Mouse (Mus musculus): ENCODE measurements around the gene Traf5. TPM values are rescaled to one million over a fixed set of nuclear protein-coding genes. Genes with fewer than 3 reads are reported as not detected.
A peak's percentile ranks its signal among the peaks of the same experiment; 100 is the strongest.

Traf5 gene
- polyA plus RNA-seq, 1 experiment from 2014 or later, result 7.8 TPM

DNA sequence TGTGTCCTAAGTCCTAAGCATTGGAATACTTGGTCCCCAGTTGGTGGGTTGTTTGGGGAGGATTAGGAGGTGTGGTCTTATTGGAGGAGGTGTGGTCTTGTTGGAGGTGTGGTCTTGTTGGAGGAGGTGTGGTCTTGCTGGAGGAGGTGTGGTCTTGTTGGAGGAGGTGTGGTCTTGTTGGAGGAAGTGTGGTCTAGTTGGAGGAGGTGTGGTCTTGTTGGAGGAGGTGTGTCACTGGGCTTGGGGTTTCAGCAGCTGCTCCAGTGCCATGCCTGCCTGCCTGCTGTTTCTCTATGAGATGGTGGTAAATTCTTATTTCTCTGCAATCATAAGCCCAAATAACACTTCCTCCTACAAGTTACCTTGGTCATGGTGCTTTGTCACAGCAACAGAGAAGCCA, 93.3 kb downstream of the Traf5 start:
- H3K4me3 ChIP-seq (ENCODE audit: low read depth, low read length), result no peak overlapping the region
- H3K9me3 ChIP-seq (replicated peaks; ENCODE audit: control insufficient read depth, low read length), result no peaks in the 10 kb centered on the region
- no peaks in the 10 kb centered on the region for H3K27me3 ChIP-seq (ENCODE audit: control insufficient read depth, insufficient read depth, low read length)
- H3K4me2 ChIP-seq (ENCODE audit: low read depth, low read length), result no peak overlapping the region
- no peak overlapping the region for H3K9ac ChIP-seq (replicated peaks; ENCODE audit: low read length)
- no peak overlapping the region for H3K27ac ChIP-seq (replicated peaks; ENCODE audit: low read depth, low read length)
- DNase-seq (ENCODE audit: low spot score), result no peak
- H3K4me1 ChIP-seq (ENCODE audit: control insufficient read depth, insufficient read depth, low read length), result no peaks in the 10 kb centered on the region
- H3K36me3 ChIP-seq (replicated peaks; ENCODE audit: control insufficient read depth, insufficient read depth, low read depth, low read length), result no peaks in the 10 kb centered on the region
- no peak for ATAC-seq (replicated peaks; ENCODE audit: insufficient number of reproducible peaks, low FRiP score, low TSS enrichment, low read depth)

DNA sequence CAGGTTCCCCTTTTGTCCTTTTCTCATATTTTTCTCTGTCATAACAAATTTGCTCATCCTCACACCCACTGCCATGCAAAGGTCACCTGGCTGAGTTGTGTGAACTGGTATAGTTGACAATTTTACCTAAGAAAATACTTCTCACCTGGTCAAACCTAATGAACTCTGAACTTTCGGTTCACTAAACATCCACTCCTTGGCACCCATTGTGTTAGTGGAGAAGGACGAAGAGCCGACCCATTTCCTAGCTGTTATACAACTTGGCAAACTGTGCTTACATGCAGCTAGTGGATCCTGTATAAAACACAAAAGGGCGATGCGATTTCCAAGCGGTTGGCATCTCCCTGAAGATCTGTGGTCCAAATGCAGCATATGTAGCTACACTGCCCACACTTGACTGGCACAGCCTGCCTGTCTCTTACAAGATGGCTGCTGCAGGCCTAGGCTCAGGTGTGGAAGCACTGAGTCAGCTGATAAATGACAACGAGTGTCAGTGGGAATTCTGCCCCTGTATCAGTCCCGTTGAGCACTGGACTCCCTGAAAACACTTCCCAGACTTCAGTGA, 95.7 kb downstream of the Traf5 start:
- Histone ChIP-seq H3K4me2 (ENCODE audit: low read depth, low read length) (no peak overlapping the region), H3K4me1 (ENCODE audit: control insufficient read depth, insufficient read depth, low read length) (no peaks in the 10 kb centered on the region), H3K36me3 (replicated peaks; ENCODE audit: control insufficient read depth, insufficient read depth, low read depth, low read length) (no peaks in the 10 kb centered on the region), H3K9ac (replicated peaks; ENCODE audit: low read length) (no peak overlapping the region), H3K27ac (replicated peaks; ENCODE audit: low read depth, low read length) (no peak overlapping the region), H3K9me3 (replicated peaks; ENCODE audit: control insufficient read depth, low read length) (no peaks in the 10 kb centered on the region), H3K27me3 (ENCODE audit: control insufficient read depth, insufficient read depth, low read length) (no peaks in the 10 kb centered on the region), H3K4me3 (ENCODE audit: low read depth, low read length) (no peak overlapping the region)
- DNase-seq (ENCODE audit: low spot score) (no peak), ATAC-seq (replicated peaks; ENCODE audit: insufficient number of reproducible peaks, low FRiP score, low TSS enrichment, low read depth) (no peak)
- 90% methylated on average over 8 of the region's 8 CpGs for WGBS

DNA sequence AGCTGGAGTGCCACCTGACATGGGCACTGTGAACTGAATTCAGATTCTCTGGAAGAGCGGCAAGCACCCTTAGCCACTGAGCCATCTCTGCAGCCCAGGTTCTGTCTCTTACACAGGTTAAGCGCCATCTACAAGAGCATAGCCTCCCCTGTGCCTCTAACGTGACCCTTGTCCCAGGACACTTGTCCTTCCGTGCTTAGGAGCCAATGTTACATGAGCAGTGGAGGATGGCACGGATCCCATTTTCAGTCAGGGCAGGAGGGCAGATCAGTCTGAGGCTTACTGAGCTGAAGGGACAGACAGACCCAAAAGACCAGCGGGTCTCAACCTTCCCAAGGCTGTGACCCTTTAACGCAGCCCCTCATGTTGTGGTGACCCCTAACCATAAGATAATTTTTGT, 96.4 kb downstream of the Traf5 start:
- ATAC-seq (replicated peaks; ENCODE audit: insufficient number of reproducible peaks, low FRiP score, low TSS enrichment, low read depth) (no peak), DNase-seq (ENCODE audit: low spot score) (no peak)
- no peak overlapping the region for H3K4me2 ChIP-seq (ENCODE audit: low read depth, low read length)
- no peaks in the 10 kb centered on the region for H3K9me3 ChIP-seq (replicated peaks; ENCODE audit: control insufficient read depth, low read length)
- H3K4me3 ChIP-seq (ENCODE audit: low read depth, low read length), result no peak overlapping the region
- no peak overlapping the region for H3K9ac ChIP-seq (replicated peaks; ENCODE audit: low read length)
- WGBS, result 89% methylated on average over 7 of the region's 7 CpGs
- no peaks in the 10 kb centered on the region for H3K27me3 ChIP-seq (ENCODE audit: control insufficient read depth, insufficient read depth, low read length)
- H3K27ac ChIP-seq (replicated peaks; ENCODE audit: low read depth, low read length), result no peak overlapping the region
- H3K36me3 ChIP-seq (replicated peaks; ENCODE audit: control insufficient read depth, insufficient read depth, low read depth, low read length), result no peaks in the 10 kb centered on the region
- H3K4me1 ChIP-seq (ENCODE audit: control insufficient read depth, insufficient read depth, low read length), result no peaks in the 10 kb centered on the region

DNA sequence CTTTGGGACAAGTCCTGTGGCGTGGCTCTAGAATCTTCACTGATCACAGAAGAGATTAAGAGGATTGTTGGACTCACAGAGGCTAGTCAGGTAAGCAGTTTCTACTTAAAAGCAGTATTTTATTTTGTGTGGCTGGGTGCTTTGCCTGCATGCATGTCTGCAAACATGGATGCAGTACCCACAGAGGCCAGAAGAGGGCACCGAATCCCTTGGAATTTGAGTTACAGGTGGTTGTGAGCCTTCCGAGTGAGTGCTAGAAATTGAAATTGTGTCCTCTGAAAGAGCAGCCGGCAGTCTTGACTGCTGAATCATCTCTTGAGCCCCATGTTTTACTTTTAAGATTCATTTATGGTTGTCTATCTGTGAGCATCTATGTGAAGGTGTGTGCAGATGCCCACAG, 96.9 kb downstream of the Traf5 start:
- Histone ChIP-seq H3K36me3 (replicated peaks; ENCODE audit: control insufficient read depth, insufficient read depth, low read depth, low read length) (no peaks in the 10 kb centered on the region), H3K27me3 (ENCODE audit: control insufficient read depth, insufficient read depth, low read length) (no peaks in the 10 kb centered on the region), H3K27ac (replicated peaks; ENCODE audit: low read depth, low read length) (no peak overlapping the region), H3K9me3 (replicated peaks; ENCODE audit: control insufficient read depth, low read length) (no peaks in the 10 kb centered on the region), H3K9ac (replicated peaks; ENCODE audit: low read length) (no peak overlapping the region), H3K4me1 (ENCODE audit: control insufficient read depth, insufficient read depth, low read length) (no peaks in the 10 kb centered on the region), H3K4me2 (ENCODE audit: low read depth, low read length) (no peak overlapping the region), H3K4me3 (ENCODE audit: low read depth, low read length) (no peak overlapping the region)
- 53% methylated on average over 4 of the region's 4 CpGs for WGBS
- DNase-seq (ENCODE audit: low spot score), result peak; percentile 57
- no peak for ATAC-seq (replicated peaks; ENCODE audit: insufficient number of reproducible peaks, low FRiP score, low TSS enrichment, low read depth)

- H3K9ac ChIP-seq (replicated peaks; ENCODE audit: low read length), result no peak overlapping the region; the same call in 1 of the 2 replicates
- 61% methylated on average over 5 of the region's 5 CpGs for WGBS
- no peak overlapping the region for H3K4me2 ChIP-seq (ENCODE audit: low read depth, low read length)
- no peak overlapping the region for H3K4me3 ChIP-seq (ENCODE audit: low read depth, low read length)
- ATAC-seq (replicated peaks; ENCODE audit: insufficient number of reproducible peaks, low FRiP score, low TSS enrichment, low read depth) (peak; percentile 53; the same call in 1 of the 2 replicates), DNase-seq (ENCODE audit: low spot score) (no peak)
- no peak overlapping the region for H3K27ac ChIP-seq (replicated peaks; ENCODE audit: low read depth, low read length)
- no peaks in the 10 kb centered on the region for H3K4me1 ChIP-seq (ENCODE audit: control insufficient read depth, insufficient read depth, low read length)
- no peaks in the 10 kb centered on the region for H3K9me3 ChIP-seq (replicated peaks; ENCODE audit: control insufficient read depth, low read length)
- H3K36me3 ChIP-seq (replicated peaks; ENCODE audit: control insufficient read depth, insufficient read depth, low read depth, low read length), result no peaks in the 10 kb centered on the region
- no peaks in the 10 kb centered on the region for H3K27me3 ChIP-seq (ENCODE audit: control insufficient read depth, insufficient read depth, low read length)
Observed at GRCm38 (mm10) chr1:191994476-191994875, 97.9 kb downstream of the Traf5 start.

DNA sequence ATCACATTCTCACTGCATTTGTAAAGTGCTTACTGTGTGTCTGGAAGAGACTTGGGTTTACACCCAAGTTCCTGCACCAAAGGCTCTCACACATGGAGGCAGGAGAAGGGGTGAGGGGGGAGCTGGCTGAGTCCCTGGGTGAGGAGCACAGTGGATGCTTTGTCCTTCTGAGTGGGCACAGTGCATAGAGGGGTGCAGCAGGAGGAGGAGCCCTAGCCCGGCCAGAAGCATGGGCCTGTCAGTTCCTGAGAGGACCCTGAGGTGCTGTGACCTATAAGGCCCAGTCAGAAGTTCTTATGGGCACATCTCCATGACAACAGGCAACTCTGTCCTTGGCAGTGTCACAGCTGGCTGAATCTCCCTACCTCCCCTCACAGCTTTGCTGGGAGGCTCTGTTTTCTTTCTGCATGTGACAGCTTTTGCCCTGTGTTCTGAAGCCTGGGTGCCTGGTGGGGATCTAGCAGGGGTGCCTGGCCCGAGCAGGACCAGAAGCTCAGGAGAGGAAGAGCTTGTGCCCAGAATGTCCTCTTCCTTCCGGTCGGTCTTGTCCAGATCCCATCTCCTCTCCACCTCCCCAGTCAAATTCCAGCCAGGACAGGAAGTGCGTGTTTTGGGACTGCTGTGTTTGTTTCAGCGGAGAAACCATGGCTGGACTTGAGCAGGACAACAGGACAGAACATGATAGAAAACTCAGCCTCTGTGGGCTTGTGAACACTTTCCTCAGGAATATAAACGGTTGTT, 100.1 kb downstream of the Traf5 start:
- Histone ChIP-seq H3K36me3 (replicated peaks; ENCODE audit: control insufficient read depth, insufficient read depth, low read depth, low read length) (no peaks in the 10 kb centered on the region), H3K9ac (replicated peaks; ENCODE audit: low read length) (no peak overlapping the region), H3K27me3 (ENCODE audit: control insufficient read depth, insufficient read depth, low read length) (no peaks in the 10 kb centered on the region), H3K4me3 (ENCODE audit: low read depth, low read length) (no peak overlapping the region), H3K4me2 (ENCODE audit: low read depth, low read length) (no peak overlapping the region), H3K9me3 (replicated peaks; ENCODE audit: control insufficient read depth, low read length) (no peaks in the 10 kb centered on the region), H3K4me1 (ENCODE audit: control insufficient read depth, insufficient read depth, low read length) (no peaks in the 10 kb centered on the region), H3K27ac (replicated peaks; ENCODE audit: low read depth, low read length) (no peak overlapping the region)
- ATAC-seq (replicated peaks; ENCODE audit: insufficient number of reproducible peaks, low FRiP score, low TSS enrichment, low read depth), result no peak
- WGBS, result 64% methylated on average over 7 of the region's 7 CpGs
- DNase-seq (ENCODE audit: low spot score), result no peak

- no peak overlapping the region; the same call in 1 of the 2 replicates for H3K27ac ChIP-seq (replicated peaks; ENCODE audit: low read depth, low read length)
- H3K4me2 ChIP-seq (ENCODE audit: low read depth, low read length), result peak overlapping the region; percentile 59
- peak overlapping the region; percentile 82 for H3K9ac ChIP-seq (replicated peaks; ENCODE audit: low read length)
- no peaks in the 10 kb centered on the region for H3K9me3 ChIP-seq (replicated peaks; ENCODE audit: control insufficient read depth, low read length)
- no peaks in the 10 kb centered on the region for H3K27me3 ChIP-seq (ENCODE audit: control insufficient read depth, insufficient read depth, low read length)
- under 1% methylated on average over 22 of the region's 22 CpGs for WGBS
- H3K4me3 ChIP-seq (ENCODE audit: low read depth, low read length), result peak overlapping the region; percentile 57
- peak; percentile 99 for DNase-seq (ENCODE audit: low spot score)
- H3K36me3 ChIP-seq (replicated peaks; ENCODE audit: control insufficient read depth, insufficient read depth, low read depth, low read length), result no peaks in the 10 kb centered on the region
- no peaks in the 10 kb centered on the region for H3K4me1 ChIP-seq (ENCODE audit: control insufficient read depth, insufficient read depth, low read length)
- peak; percentile 93 for ATAC-seq (replicated peaks; ENCODE audit: insufficient number of reproducible peaks, low FRiP score, low TSS enrichment, low read depth)
Observed at GRCm38 (mm10) chr1:191989994-191990393, 102.4 kb downstream of the Traf5 start.

DNA sequence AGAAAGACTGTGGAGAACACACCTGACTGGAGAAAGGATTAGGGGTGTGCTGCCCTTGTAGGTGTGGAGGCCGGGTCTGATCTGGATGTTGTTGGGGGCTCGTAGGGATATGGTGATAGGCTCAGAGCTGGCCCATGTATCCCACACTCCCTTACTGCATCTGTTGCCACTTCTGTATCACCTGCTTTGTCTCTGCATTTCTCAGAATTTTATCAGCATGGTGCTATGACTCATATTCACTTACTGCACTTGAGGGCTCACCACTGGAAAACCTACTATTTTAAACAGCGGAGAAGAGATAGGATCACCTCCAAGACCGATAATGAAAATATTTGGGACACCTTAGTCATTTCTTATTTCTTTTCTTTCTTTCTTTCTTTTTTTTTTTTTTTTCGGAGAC, 103.3 kb downstream of the Traf5 start:
- DNase-seq (ENCODE audit: low spot score), result no peak
- Histone ChIP-seq H3K27me3 (ENCODE audit: control insufficient read depth, insufficient read depth, low read length) (no peaks in the 10 kb centered on the region), H3K27ac (replicated peaks; ENCODE audit: low read depth, low read length) (no peak overlapping the region), H3K4me1 (ENCODE audit: control insufficient read depth, insufficient read depth, low read length) (no peaks in the 10 kb centered on the region), H3K9ac (replicated peaks; ENCODE audit: low read length) (no peak overlapping the region; the same call in 1 of the 2 replicates), H3K9me3 (replicated peaks; ENCODE audit: control insufficient read depth, low read length) (no peaks in the 10 kb centered on the region), H3K4me2 (ENCODE audit: low read depth, low read length) (no peak overlapping the region), H3K4me3 (ENCODE audit: low read depth, low read length) (no peak overlapping the region), H3K36me3 (replicated peaks; ENCODE audit: control insufficient read depth, insufficient read depth, low read depth, low read length) (no peaks in the 10 kb centered on the region)
- 93% methylated on average over 5 of the region's 5 CpGs for WGBS
- ATAC-seq (replicated peaks; ENCODE audit: insufficient number of reproducible peaks, low FRiP score, low TSS enrichment, low read depth), result no peak

Data from embryonic facial prominence, embryonic 11.5 days (tissue).